Mouse (Mus musculus) bone marrow, adult 2 months (tissue): ENCODE results near the gene Gm3149.
"Not testable (repeated sequence)": the region's sequence is repeated elsewhere in the genome, so short reads cannot be mapped to it uniquely, and the experiment has no call there.

ENCODE experiments used
- CTCF ChIP-seq: fragments of 200-500 bp; IDR thresholded peaks from 2 replicates; pipeline ENCODE4 v1.5.1; 2011; ENCODE audit warnings: low read length, control low read depth; ENCODE audit not compliant: control insufficient read depth, insufficient read depth
- POLR2A ChIP-seq: fragments of 200-500 bp; IDR thresholded peaks from 2 replicates; pipeline ENCODE4 v1.6.1; 2011; ENCODE audit warnings: low read depth, mild to moderate bottlenecking, control low read depth, low read length, borderline replicate concordance; ENCODE audit not compliant: control insufficient read depth

DNA sequence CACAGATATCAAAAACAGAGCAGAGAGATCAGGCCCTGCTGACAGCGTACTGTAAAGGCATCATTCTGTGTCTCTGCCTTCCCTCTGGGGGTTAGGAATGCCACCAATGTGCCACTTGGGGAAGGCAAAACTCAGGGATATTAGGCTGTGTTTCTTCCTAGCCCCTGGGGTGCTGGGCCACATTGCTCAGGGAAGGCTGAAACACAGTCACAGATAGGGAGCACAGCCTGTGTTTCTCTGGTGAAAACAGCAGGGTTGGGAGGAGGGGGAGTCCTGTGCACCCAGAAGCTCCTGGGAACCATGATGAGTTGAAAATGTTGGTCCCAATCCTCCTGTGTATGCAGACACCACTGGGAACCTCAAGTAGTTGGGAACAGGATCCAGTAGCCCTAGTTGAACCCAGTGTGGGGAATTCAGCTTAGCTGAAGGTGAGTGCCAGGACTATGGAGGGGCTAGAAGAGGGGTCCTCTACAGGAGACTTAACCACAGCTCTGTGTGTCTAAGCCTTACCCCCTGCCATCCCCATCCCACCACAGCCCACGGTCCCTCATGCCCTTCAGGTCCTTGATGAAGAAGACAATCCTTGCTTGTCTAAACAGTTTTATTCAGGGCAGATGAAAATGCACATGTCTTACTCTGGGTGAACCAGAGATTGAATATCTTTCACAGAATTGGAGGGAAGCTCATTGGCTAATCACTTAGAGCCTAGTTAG, 47.7 kb upstream of the Gm3149 start:
- TF ChIP-seq POLR2A, CTCF: not testable (repeated sequence)
